Mouse (Mus musculus) frontal cortex, adult 2 months (tissue): Measurements from ENCODE around the gene Hoxb1. TPM values are rescaled to one million over a fixed set of nuclear protein-coding genes. Genes with fewer than 3 reads are reported as not detected.

Source experiments
- DNase-seq, 2 experiments: peaks; one replicate each; pipeline ENCODE4 v3.0.0; 2022; ENCODE audit warnings: low spot score in 1 of 2; ENCODE audit errors: extremely low spot score in 1 of 2
- polyA plus RNA-seq: library from polyadenylated mRNA; depleted of rRNA; stranded (reverse); fragments of >200 nt; gene quantifications from 2 replicates; pipeline ENCODE4 v1.2.3, GENCODE M21; 2012; rRNA removed

Gene Hoxb1
- not detected in 2 replicates for polyA plus RNA-seq

DNA sequence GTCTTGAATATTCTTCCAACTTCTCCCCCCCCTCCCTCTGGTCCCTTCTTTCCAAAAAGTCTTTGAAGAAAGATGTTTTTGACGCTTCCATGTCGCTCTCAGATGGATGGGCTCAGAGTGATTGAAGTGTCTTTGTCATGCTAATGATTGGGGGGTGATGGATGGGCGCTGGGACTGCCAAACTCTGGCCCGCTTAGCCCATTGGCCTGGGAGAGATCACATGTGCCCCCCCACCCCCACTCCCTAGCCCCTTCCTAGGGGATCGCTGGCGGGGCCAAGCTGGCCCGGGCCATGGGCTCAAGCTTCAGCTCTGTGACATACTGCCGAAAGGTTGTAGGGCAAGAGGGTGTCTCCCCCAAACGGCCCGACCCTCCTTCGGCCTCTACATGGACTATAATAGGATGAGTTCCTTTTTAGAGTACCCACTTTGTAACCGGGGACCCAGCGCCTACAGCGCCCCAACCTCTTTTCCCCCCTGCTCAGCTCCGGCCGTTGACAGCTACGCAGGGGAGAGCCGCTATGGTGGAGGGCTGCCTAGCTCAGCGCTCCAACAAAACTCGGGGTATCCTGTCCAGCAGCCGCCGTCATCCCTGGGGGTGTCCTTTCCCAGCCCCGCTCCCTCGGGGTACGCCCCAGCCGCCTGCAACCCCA is at the start of gene Hoxb1:
Gene Hoxb1, plus strand, starts transcription at position 312 of the 651 bp plus-strand sequence.
- no peak for DNase-seq

DNA sequence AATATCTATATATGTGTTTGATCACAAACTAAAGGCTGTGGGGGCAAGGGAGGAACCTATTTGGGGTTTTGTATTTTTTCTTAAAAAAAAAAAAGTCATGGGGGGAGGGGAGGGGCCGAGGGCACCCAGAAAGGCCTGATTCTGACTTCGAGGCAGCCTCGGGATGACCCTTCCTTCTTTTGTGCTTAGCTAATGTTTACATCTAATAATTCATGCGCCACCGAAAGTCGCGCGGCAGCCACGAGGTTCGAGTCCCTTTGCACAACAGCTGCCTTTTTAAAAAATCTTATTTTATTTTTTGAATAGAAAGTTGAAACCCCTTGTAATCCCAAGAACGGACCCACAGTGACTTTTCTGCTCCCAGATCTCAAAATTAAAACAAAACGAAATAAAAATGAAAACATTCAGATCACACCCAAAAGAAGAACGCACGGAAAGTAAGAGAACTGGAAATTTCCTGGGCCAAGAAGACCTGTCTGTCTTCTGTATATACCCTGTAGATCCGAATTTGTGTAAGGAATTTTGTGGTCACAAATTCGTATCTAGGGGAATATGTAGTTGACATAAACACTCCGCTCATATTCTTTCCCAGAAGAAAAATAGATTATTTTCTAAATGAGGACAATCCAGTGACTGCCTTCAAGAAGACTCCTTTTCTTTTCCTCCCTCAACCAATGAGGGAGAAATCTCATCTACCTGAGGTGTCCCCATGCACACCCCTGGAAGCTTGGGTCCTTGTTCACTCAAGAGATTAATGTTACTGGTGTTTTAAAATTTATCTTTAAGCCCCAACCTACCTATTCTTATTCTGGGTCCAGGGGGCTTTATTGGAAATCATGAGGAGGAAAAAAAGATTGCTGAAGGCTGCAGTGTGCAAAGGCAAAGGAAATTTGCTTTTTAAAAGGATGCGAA is 48.6 kb upstream of the Hoxb1 start:
- no peak for DNase-seq

DNA sequence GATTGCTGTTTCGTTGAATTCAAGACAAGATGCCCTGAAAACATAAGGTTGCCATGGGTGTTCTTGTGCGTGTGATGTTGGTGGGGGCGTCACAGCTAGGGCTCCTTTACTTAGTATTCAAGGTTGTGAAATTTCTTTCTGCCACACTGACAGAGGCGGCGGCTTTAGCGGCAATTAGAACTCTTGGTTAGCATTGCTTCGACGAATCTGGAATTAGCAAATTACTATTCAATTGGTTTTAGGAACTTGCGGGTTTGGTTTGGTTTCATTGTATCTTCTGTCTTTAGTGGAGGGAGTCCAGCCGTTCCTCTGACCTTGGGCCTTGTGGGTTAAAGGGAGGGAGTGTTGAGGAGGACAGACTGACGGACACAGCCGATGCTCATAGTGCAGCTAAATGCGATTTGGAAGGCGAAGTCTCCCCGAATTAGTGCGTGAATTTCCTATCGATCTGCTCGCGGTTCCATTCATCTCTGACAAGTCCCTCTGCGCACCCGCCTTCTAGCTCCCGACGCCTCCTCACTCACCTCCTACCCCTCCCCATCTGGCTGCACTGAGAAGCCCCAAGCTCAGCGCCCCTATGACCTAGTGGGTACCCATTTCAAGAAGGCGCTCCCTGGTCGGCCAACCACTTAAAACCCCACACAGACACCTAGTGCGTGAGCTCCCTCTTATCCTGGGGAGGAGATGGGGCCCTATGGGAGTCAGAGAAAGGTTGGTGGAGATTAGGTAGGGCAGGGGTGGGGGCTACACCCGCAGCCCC is 47.8 kb upstream of the Hoxb1 start, which contains the start of gene Hoxb4:
Gene Hoxb4, plus strand, starts transcription at position 660 of the 760 bp plus-strand sequence.
- DNase-seq: no peak

DNA sequence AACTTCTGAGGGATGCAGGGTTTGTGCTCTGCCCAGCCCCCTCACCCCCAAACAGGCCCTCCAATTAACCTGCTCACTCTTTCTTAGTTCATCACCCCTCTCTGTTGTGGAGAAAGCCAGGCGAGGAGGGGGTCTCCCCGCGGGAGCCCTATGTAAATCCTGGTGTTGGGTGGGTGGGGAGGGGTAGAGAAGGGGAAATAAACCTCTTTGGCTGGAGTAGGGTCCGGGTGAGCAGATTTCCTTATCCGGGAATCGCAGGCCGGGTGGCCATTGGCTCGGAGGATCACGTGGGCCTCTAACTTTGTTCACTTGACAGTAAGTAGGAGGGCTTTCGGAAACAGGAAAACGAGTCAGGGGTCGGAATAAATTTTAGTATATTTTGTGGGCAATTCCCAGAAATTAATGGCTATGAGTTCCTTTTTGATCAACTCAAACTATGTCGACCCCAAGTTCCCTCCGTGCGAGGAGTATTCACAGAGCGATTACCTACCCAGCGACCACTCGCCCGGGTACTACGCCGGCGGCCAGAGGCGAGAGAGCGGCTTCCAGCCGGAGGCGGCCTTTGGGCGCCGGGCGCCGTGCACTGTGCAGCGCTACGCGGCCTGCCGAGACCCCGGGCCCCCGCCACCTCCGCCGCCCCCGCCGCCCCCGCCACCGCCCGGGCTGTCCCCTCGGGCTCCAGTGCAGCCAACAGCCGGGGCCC is 47.0 kb upstream of the Hoxb1 start:
- DNase-seq: no peak

DNA sequence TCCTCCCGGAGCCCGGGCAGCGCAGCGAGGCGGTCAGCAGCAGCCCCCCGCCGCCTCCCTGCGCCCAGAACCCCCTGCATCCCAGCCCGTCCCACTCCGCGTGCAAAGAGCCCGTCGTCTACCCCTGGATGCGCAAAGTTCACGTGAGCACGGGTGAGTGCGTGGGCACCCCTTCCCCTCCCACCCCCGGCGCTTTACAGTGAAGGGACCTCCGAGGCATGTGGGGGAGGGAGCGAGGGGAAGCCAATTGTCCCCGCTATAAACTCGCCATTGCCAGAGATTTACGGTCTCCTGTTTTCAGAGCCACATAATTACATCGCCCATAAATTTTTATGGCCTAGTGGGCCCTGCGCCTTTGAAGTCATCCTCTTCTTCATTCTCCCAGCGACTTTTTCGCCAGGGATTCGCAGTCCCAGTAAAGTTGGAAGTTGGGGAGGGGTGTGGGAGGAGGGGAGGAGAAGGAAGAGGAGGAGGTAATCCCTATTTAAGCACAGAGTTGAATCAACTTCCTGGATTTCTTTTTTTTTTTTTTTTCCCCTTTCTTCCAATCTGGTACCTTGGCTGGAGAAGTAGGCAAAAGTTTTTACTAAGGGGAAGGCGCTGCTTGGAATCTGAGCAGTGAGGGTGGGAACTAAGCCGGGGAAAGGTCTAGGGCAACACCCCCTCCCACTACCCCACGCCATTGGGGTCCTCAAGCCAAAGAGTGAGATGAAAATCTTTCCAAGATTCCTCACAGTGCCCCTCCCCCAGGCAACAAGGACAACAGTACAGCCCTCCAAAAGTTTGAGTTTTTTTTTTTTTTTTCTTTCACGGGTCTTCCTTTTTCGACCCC is 46.3 kb upstream of the Hoxb1 start:
- no peak for DNase-seq

DNA sequence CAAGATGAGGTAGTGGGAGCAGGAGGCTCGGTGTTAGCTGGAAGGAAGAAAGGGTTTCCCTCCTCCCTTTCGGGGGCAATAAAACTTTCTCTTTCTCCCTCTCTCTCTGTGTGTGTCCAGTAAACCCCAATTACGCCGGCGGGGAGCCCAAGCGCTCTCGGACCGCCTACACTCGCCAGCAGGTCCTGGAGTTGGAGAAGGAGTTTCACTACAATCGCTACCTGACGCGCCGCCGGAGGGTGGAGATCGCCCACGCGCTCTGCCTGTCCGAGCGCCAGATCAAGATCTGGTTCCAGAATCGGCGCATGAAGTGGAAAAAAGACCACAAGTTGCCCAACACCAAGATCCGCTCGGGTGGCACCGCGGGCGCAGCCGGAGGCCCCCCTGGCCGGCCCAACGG is 45.6 kb upstream of the Hoxb1 start:
- no peak for DNase-seq

DNA sequence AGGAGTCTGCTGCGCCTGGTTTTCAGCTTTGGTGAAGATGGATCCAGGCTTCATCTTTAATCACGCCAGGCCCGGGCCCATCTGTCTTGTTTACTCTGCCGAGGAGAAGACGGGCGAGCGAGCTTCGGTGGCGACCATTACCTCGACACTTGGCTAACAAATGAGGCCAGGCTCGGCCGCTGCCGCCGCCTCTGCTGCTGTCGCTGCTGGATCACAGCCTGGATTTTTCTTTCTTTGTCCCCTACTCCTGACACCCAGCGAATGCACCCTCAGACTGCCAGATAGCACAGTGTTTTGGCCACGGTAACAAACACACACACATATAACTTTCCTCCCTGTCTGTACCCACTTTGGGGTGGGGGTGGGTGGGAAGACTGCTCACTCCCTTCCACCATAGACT is 44.9 kb upstream of the Hoxb1 start:
- no peak for DNase-seq

DNA sequence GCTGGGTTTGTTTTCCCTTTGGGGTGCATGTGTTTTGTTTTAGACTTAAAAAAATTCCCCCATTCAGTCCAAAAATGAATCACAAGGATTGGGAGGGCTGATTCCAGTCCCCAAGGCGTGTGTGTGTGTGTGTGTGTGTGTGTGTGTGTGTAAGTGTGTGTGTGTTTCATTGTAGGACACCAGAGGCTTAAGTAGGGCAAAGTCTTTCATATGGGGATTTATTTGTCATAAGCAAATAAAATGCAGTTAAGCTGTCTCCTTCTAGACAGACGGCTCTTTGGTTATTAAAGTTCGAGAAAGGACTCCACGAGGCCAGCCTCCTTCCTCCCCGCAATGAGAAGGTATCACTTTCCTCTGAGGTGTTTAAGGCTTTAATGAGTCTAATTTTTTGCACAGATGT is 43.7 kb upstream of the Hoxb1 start:
- DNase-seq: no peak

DNA sequence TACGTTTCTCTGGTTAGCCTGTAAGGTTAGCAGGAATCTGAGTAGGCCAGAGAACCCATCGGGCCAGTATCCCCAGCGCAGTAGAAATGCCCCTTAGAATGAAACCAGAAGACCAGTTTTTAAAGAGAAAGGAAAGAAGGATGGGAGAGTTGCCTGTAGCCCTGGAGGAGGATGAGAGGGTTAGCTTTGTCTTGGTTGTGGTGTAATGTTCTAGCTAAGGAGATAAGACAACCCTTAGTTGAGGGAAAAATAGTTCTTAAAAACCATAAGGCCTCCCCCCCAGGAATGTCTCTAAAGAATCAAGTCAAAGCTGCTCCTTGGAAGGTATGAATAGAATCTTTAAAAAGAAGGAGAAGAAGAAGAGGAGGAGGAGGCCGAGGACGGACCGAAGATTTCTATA is 42.8 kb upstream of the Hoxb1 start:
- no peak for DNase-seq

DNA sequence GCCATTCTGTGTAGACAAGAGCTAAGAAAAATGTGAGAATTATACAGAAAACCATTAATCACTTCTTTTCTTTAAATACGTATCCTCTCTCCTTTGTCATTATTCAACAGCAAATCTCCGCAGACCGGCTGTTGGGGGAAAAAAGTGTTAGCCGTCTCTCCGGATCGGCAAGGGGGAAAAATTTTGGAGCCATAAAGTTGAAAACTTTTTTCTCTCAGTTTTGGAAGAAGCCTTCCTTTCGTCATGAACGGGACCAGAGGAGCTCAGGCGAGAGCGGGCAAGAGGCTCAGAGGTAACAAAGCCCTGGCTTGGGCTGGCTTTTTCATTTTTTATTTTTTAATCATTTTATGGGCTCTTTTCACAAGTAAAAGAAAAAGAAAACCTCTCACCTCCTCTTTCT is 42.4 kb upstream of the Hoxb1 start, which contains the start of gene Hoxb3:
Gene Hoxb3, plus strand, starts transcription at position 173 of the 400 bp plus-strand sequence.
- DNase-seq: no peak

DNA sequence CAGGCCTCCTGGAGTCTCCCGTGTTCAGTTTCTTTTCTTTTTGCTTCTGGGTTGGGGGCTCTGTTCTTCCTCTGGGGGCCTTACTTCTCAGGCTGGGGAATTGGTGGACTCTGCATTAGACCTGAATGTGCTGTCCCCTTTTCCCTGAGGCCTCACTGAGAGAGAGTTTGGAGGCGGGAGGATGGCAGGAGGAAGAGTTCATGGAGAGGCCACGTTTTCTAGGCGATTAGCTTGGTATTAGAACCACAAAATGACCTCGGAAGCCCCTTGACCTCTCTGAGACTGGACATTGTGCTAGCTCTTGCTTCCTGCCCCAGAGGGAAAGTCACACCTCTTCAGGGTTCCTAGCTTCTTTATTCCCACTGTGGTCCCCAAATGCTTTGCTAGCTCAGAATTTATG is 41.4 kb upstream of the Hoxb1 start:
- no peak for DNase-seq

DNA sequence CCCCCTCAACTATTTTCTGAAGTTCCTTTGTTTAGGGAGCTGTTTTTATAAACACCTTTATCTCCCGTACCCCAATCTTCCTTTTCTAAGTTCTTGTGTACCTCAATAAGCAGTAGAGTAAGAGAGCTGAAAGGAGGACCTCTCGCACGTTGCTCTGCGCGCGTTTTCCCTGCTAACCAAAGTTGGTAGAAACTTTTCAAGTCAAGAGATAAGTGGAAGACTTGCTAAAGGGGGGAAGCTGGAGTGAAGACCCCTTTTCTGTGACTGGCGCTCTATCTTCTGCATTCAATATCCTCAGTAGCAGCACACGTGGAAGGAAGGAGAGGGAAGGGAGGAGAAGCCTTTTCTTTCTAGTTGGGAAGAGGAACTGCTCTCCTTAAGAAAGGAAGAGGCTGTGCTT is 40.6 kb upstream of the Hoxb1 start:
- no peak for DNase-seq

DNA sequence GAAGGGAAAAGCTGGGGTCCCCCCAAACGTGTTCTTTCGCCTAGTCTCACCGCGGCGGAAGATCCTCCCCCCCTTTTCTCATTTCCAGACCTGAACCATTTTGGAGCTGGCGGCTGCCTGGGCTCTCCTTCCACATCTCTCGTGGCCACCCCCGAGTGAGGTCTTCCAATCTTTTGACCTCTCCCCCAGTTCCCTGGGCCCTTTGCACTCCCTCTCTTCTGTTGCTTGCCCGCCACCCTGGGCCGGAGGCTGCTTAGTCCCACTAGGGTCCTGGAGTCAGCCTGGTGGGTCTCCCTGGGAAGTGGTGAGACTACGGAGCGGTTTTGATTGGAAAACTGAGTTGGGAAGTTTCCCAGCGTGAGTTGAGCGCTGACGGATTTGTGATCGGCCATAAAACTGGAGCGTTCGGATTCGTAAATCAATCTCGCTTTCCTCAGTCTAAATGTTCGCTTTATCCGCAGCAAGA is 39.8 kb upstream of the Hoxb1 start:
- no peak for DNase-seq

DNA sequence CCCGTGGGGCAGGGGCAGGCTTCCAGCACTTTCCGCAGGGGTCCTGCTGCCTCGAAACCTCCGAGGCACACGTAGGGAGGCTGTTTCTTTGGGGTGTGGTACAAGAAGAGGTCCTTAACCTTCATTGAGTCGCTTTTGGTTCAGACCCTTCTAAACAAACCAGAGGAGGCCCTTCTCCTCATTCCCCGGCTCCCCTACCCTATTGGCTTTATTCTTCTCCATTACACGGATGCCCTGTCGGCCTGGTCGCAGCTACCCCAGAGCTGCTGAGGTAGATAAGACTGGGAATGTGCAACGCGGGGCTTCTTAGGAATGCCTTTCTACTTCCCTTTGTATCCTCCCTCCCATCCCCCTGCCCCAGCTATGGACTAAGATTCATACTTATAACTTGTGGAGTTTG is 38.8 kb upstream of the Hoxb1 start:
- DNase-seq: no peak

DNA sequence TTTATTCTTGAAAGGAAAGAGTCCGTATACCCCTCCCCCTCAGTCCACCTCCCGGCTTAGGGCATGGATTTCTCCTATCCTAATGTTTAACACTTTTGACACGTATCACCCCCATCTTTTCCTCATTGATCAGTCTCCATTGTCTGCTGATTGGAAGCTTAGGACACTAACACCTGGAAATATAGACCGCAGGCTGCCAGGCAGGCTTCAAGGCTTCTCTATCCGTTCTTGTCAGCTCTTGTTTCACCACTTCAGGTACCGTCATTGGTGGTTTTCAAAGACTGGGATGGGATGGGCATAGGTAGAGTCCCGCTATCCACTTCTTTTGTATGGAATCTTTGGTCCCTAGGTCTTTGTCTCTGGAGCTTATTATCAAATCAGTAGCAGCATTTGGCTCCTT is 38.4 kb upstream of the Hoxb1 start:
- DNase-seq: no peak

DNA sequence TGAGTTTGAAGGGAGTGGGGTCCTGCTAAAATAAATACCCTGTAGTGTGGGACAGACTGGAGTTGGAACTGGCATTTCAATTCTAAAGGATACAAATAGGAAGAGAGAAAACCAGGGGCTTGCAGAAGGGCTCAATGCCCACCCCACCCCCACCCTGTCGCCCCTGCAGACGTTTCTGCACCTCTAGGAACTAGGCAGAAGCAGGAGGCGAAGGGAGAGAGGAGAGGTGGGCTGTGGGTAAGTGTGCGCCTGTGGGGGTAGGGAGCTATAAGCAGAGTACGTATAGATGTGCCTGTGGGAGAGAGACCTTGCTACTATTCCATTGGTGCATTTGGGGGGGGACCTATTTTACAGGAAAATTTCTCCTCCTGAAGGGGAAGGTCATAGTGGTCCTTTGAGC is 37.8 kb upstream of the Hoxb1 start:
- no peak for DNase-seq

DNA sequence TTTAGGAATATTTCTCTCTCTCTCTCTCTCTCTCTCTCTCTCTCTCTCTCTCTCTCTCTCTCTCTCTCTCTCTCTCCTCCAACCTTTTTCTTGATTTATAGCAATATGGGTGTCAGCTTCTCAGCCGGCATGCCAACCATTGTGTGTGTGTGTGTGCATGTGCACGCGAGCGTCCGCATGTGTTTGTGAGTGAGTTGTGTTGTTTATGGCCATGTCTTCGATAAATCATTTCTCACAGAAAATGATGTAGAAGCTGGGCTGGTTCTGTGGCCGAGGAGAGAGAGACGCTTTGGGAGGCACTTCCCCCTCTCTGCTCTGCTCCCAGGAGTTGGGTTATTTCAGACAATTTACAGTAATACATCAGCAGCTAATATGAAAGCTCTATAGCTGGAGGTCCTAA is 36.9 kb upstream of the Hoxb1 start:
- no peak for DNase-seq

DNA sequence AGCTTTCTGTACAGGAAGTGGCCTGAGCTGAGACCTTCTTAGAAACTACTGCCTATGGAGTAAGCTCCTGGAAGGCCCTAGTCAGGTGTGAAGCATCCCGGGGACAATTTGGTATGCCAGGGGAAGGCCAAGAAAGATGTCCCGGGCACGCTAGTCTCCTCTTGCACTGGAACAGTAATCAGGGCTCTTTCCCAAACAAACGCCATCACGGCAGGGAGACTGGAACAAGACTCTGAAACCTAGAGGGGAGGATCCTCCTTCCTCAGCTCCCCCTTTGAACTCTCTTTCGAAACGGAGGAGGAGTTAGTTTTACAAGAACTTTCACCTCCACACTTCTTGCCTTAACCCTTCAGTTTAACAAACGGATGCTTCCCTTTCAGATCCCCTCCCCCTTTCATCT is 33.4 kb upstream of the Hoxb1 start:
- DNase-seq: no peak

DNA sequence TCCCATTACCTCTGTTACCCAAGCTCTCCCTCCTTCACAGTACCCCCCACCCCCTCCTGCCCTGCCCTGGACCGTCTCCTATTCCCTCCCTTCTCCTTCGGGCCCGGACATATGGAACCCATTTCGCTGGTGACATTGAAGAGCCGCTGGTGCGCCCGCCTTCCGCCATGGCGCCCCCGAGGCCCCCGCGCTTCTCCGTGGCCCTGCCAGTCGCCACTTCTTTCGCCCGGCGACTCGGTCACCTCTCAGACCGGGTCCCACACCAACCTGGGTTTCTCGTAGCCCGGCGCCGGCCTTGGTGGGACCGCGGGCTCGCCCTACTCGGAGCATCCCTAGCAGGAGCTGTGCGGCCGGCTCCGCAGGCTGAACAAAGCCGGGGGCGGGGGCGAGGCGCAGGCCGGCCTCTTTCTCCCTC is 32.9 kb upstream of the Hoxb1 start:
- DNase-seq: no peak
